Mouse (Mus musculus) heart, adult 2 months (tissue): ENCODE results near the gene Tie1.
A peak's percentile ranks its signal among the peaks of the same experiment; 100 is the strongest.

ENCODE experiments used
- CTCF ChIP-seq: fragments of 200-600 bp; IDR thresholded peaks from 2 replicates; pipeline ENCODE4 v1.8.1; 2022; ENCODE audit warnings: antibody characterized with exemption, mild to moderate bottlenecking, moderate library complexity
- EP300 ChIP-seq: fragments of 200-500 bp; IDR thresholded peaks from 2 replicates; pipeline ENCODE4 v1.6.1; 2011; ENCODE audit warnings: low read depth, low read length, control low read depth; ENCODE audit not compliant: insufficient read depth
- POLR2A ChIP-seq: fragments of 200-500 bp; IDR thresholded peaks from 2 replicates; pipeline ENCODE4 v1.6.1; 2011; ENCODE audit warnings: mild to moderate bottlenecking, low read depth, low read length, control low read depth; ENCODE audit not compliant: insufficient read depth

- TF ChIP-seq POLR2A, result peak; percentile 78
- peak; percentile 37 for TF ChIP-seq CTCF
- TF ChIP-seq EP300, result no peak
These were observed 52.8 kb downstream of the Tie1 start, which contains the start of gene Cdc20 for GRCm38 (mm10) chr4:118436820-118437603.
